Mouse (Mus musculus): ENCODE measurements around the gene Gm11992. TPM values are rescaled to one million over a fixed set of nuclear protein-coding genes. Genes with fewer than 3 reads are reported as not detected.

The Gm11992 gene
- total RNA-seq, 2 experiments from 2014 or later, result 0.34 TPM; not detected in 1

DNA sequence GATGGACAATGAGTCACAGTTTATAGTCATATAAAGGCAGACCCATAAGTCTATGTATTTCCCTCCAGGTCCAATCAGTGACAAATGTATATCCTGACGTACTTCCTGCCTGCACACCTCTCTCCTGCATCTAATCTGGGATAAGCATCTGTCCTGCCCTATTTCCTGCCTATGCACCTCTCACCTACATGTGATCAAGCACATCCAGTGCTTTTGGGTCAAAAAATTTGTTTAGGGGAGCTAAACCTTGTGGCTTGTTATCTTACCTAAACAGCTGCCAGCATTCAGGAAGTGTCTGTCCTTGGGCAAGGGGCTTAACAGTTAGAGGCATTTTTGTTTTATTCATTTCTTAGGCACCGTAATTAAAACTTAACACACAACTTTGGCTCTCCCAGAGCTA is 64.8 kb downstream of the Gm11992 start:
- no peak for ATAC-seq (replicated peaks; ENCODE audit: low FRiP score, poor library complexity, severe bottlenecking)

DNA sequence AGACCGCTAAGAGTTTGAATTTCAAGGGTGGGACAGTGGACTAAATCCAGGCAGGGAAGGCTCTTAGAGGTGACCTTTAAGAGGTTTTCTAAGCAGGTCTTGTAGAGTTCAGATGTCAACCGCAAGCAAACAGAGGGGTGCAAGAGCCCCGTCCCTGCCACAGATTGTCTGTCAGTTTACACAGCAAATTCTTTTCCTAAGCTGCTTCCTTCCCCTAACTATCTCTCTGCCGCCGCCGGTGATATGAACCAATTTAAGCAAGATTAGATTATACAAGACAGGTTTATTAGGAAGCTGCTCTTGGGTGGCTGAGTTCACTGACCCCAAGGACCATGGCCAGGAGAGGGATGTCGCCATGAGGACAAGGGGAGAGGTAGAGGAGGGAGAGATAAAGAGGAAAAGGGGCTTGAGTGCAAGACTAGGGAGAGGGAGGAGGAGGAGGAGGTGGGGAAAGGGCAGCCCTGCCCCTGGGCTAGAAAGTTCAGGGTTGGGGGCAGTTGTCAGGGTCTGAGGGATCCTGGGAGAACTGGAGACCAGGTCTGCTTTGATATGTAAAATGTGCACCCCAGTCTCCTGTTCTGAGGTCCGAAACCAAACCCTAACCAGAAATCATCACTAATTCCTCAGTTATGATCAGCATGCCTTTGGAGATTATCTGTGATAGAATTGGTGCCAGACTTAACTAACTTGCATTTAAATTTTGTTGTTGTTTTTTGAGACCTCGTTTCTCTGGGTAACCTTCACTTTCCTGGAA is 67.2 kb downstream of the Gm11992 start:
- ATAC-seq (replicated peaks; ENCODE audit: low FRiP score, poor library complexity, severe bottlenecking), result no peak

DNA sequence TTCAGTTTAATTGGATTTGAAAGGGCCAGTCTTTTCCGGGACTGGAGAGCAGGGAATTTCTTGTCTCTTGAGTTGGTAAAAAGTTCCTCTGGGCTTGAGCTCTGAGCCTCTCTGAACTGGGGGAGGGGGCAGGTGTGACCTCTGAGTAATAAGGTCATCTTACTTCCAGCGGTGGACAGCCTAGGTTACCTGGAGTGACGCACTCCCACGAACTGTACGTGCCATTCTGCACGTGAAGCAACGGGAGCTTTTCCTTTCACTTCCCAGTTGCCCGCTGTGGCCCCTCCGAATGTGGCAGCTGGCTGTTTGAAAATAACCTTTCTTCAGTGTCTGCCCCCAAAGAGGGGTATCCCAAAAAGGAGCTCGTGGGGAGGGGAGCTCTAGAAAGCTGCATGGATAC is 67.7 kb downstream of the Gm11992 start:
- ATAC-seq (replicated peaks; ENCODE audit: low FRiP score, poor library complexity, severe bottlenecking), result no peak

DNA sequence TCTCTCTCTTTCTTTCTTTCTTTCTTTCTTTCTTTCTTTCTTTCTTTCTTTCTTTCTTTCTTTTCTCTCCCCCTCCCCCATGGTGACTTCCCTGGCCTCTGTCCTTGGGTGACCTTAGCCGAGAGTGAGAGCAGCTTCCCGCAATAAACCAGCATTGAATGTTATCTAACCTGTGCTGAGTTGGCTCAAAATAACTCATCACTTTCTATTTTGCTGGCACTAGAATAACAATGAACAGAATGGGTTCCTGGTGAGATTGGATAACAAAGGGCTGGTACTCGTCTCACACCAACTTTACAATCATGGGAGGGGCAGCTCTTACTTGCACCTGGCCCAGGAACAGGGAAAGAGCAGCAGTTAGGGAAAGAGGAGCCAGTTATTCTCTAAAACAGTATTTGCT is 68.5 kb downstream of the Gm11992 start:
- ATAC-seq (replicated peaks; ENCODE audit: low FRiP score, poor library complexity, severe bottlenecking), result no peak

DNA sequence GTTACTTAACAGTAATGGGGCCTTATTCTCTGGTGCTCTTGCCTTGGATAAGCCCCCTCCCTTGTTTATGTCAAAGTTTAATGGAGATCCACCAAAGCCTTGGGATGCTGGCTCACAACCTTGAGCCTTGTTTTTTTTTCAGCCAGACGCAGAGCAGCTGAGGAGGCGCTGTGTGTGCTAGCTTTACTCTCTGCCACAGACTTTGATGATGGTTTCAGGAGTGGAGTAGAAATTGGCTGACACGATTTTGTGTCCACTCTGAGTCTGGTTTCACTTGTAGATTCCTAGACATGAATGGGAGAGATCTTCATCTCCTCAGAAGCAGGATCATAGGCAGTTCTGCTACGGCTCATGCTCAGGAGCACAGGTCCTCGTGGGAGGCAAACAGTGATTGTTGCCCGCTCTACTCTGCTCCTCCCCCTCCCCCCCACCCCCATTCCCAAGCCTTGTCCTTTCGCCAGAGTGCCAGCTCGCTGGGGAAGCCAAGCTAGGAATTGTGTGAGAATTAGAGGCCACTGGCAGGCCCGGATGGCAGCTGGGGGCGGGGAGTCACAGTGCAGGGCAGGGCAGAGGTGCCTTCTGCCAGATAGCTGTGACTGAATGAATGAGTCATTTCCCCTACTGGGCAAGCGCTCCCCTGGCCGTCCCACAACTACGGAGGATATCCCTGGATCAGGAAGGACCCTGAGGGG is 69.1 kb downstream of the Gm11992 start:
- no peak for ATAC-seq (replicated peaks; ENCODE audit: low FRiP score, poor library complexity, severe bottlenecking)

DNA sequence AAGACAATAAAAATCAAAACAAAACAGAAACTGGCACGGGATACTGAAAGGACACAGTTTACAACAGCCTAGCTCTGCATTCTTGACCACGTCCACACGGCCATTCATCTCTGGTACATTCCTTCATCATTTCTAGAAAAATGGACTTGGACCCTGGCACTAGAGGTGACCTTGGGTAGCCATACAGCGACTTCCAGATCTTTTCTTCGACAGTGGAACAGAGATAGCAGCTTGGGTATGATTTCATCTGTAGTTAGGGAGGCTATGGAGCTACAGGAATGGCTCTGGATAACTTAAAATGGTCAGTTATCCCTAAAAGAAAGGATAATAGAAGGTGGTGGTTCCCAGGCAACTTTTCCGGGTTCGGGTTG is 69.6 kb downstream of the Gm11992 start, which contains the start of gene Upp1:
Gene Upp1, plus strand, starts transcription at position 54 of the 371 bp plus-strand sequence.
- no peak for ATAC-seq (replicated peaks; ENCODE audit: low FRiP score, poor library complexity, severe bottlenecking)

DNA sequence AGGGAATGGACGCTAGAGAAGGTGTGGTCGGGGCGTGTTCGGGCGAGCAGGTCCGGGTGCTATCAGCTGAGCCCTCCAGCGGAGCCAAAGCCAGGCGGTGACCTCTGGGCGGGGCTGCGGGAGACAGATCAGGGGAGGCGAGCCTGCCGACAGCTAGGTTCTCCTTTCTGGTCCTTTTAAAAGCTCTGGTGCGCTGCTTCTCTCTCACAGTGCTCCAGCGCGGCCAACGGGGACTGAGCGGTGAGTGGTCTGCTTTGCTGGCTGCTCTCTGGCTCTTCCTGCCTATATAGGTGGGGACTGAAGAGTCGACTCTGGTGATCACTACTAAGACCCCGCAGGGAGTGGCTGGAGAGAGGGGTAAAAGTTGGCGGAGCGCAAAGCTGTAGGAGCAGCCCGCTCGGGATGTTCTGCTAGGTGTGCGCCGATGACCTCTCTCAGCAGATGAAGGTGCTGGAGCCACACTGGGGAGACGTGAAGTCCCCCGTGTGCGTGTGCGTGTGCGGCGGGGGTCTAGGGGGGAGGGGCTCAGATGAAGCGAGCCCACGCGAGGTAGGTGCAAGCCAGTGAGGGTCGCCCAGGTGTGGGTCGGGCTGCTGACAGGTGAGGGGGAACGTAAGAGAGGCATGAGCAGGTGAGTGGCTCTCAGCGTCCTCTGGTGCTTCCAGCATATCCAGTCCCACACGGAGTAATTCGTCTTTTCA is 70.2 kb downstream of the Gm11992 start:
- ATAC-seq (replicated peaks; ENCODE audit: low FRiP score, poor library complexity, severe bottlenecking), result peak; percentile 82

Other genes starting within 250 kb of the Gm11992 start
- gene Pkd1l1, start 75.3 kb upstream of the Gm11992 start, total RNA-seq (2015; ENCODE audit: low replicate concordance), result 0.77 TPM in 1 of 2 replicates, not detected in the other
- 2.0 and 3.5 TPM in 2 replicates for gene Pkd1l1, start 75.3 kb upstream of the Gm11992 start, total RNA-seq (2017; ENCODE audit: low replicate concordance)
- 4.4 and 5.0 TPM in 2 replicates for gene Hus1, start 37.4 kb upstream of the Gm11992 start, total RNA-seq (2015; ENCODE audit: low replicate concordance)
- 5.2 and 9.3 TPM in 2 replicates for gene Hus1, start 37.4 kb upstream of the Gm11992 start, total RNA-seq (2017; ENCODE audit: low replicate concordance)
- gene Sun3, start 397 bp downstream of the Gm11992 start, total RNA-seq (2015; ENCODE audit: low replicate concordance), result not detected in 2 replicates
- not detected in 2 replicates for gene Sun3, start 397 bp downstream of the Gm11992 start, total RNA-seq (2017; ENCODE audit: low replicate concordance)
- gene Upp1, start 69.5 kb downstream of the Gm11992 start, total RNA-seq (2015; ENCODE audit: low replicate concordance), result 2.3 TPM in 1 of 2 replicates, not detected in the other
- 1.1 and 2.3 TPM in 2 replicates for gene Upp1, start 69.5 kb downstream of the Gm11992 start, total RNA-seq (2017; ENCODE audit: low replicate concordance)
- 11.9 and 17.7 TPM in 2 replicates for gene Abca13, start 143.3 kb downstream of the Gm11992 start, total RNA-seq (2015; ENCODE audit: low replicate concordance)
- gene Abca13, start 143.3 kb downstream of the Gm11992 start, total RNA-seq (2017; ENCODE audit: low replicate concordance), result 10.3 and 11.3 TPM in 2 replicates

Measured in erythroblast, adult 5-6 weeks (primary cell).